Mouse (Mus musculus): ENCODE measurements around the gene Vps13d.

Gene Vps13d

DNA sequence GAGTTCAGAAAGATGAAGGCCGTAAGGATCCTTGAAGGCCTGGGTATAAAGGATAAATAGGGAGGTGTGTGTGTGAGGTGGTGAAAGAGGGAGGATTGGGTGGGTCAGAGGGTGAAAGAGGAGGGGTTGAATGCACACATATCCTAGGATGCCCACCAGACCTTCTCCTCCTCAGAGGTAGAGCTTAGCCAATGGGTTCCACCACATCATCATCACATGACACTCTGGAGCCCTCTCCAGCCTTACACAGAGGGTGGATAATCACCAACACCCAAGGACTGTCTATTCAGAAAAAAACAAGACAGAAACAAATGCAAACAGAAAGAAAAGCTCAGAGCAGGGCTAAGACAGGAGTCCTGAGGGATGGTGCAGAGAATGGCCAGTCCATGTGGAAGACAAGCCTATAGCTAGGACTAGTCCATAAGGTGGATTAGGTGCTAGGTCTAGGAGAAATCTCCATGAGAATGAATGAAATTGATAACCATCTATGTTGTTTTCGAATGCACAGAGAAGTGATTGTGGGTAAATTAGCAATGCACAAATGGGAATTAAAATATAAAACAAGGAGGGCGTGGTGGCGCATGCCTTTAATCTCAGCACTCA lies 188.8 kb downstream of the Vps13d start:
- DNase-seq (ENCODE audit: low spot score in 2 of 2), result no peak

DNA sequence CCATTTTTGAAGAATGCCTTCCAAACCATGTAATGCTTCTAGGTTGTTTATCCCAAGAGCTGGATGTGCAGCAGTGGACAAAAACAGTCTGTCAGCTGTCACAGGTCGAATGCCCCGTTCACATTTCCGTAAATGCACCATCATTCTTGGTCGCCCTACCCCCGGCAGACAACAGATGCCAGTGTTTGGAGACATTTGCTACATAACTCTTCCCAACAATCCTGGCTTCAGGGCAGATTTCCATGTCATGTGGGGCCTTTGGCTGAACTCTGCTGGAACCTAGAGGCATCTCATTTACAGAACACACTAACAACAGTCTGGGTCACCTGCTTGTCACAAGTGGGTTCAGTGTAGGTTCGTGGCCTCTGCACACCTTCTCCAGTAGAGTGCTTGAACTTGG lies 190.6 kb downstream of the Vps13d start:
- DNase-seq (ENCODE audit: low spot score in 2 of 2), result no peak

DNA sequence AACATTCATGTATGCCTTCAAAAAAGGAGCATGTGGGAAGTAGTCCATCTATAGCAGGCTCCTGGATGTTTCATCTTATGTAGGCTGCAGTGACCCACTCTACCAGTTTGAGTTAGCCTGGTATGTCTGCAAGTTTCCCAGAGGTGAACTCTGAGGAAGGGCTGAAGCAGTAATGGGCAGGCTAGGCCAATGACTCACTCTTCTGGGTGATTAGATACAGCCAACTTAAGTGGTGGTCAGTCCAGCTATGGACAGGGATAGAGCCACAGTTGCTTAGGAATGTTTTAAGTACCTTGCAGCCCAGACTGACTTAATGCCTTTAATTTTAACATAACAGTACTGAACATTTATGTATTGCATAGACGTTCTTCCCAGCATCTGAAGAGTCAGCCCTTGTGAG lies 192.1 kb downstream of the Vps13d start:
- no peak for DNase-seq (ENCODE audit: low spot score in 2 of 2)

DNA sequence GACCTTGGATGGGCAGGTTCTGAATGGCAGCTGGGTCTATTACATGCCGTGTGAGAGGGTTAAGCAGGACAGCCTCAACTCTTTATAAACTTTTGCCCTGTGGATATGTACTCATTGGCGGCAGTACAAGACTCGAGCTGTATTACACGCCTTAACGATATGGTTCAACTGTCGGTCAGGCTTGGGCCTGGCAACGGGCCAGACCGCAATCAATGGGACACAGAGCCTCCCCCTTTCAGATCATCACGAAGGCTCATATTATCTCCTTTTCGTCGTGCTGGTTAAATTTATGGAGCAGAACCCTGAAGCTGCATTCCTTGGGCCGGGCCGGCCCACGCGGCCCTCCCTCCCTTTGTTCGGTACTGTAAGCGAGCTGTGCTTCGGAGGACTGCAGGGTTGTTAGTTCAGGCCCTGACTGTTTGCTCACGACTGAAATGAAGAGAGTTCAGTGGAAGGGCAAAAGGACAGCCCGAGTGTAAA lies 194.9 kb downstream of the Vps13d start:
- DNase-seq (ENCODE audit: low spot score in 2 of 2), result peak; percentile 81 to 91

DNA sequence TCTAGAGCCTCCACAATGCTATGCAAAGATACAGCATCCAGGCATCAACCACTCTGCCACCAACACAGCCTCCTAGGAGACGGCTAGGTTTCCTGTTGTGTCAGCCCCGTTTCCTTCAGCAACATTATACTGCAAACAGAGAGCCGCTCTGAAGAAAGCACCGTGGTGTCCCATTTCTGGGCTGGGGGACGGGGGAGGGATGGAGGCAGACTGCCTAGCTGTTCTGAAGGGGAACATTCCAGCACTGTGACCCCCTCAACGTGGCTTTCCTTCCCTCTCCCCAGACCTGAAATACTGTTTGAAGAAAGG lies 195.3 kb downstream of the Vps13d start:
- DNase-seq (ENCODE audit: low spot score in 2 of 2), result no peak

DNA sequence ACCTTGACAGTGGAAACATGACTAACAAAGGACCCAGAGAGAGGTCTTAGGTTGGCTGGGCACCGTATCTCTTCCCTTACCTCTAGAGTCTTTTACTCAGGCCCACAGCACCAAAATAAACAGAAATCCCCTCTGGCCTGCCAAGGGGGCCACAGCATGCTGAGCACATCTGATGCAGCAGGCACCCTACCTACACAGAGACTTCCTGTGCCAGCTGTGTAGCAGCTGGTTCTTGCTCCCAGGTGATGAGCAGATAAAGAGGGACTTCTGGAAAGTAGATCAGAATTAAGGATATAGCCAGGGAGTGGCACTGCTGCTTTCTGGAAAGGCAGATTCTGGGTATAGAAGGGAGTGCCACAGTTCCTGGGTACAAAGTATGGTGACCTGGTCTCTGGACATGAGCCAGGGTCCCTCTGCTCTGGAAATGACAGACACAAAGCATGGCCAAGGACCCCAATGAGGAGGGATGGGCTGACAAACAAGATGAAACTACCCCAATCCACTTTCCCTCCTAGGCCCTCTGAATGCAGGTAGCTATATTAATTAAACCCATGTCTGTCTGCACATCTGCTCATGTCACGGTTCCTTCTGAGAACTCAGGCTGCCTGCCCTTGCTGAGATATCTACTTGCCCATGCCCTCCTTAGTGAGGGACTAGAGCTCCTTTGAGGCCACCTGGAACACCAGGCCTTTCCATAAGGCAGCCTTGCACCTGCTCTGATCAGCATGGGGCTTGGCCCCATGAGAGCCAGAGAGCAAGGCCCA lies 195.8 kb downstream of the Vps13d start:
- DNase-seq (ENCODE audit: low spot score in 2 of 2), result no peak

DNA sequence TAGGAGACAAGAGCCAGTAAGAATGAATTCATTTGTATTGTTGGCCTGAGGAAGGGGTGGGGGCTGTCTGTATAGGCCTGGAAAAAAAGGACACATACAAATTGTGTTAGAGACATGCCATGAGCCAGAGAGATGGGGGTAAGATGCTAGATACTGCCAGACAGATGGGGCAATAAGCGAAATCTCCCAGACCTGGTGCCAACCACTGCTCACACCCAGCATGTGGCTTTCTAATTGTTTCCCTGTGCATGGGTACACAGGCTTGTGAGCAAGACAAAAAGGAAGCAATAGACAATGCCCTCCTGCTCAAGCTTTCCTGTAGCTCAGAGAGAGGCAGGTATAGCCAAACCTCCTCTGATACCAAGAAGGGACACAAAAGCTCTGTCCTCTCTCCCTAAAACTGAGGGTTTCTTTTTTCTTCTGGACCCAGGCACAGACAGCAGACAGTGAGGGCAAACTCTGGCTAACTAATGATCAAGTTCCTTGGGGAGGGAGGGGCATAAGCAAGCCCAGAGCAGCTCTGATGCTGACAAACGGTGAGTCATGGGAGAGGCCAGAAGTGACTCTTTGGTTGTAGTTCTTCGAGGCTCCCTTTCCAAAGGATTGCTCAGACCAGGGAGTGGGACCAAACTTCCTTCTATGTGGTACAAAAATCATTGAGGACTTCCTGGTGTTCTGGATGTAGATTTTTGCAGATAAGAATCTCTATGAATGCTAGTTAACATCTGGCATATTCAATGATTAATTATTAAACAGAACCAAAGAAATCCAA lies 196.7 kb downstream of the Vps13d start:
- peak in 1 of 2 experiments; percentile 65 for DNase-seq (ENCODE audit: low spot score in 2 of 2)

DNA sequence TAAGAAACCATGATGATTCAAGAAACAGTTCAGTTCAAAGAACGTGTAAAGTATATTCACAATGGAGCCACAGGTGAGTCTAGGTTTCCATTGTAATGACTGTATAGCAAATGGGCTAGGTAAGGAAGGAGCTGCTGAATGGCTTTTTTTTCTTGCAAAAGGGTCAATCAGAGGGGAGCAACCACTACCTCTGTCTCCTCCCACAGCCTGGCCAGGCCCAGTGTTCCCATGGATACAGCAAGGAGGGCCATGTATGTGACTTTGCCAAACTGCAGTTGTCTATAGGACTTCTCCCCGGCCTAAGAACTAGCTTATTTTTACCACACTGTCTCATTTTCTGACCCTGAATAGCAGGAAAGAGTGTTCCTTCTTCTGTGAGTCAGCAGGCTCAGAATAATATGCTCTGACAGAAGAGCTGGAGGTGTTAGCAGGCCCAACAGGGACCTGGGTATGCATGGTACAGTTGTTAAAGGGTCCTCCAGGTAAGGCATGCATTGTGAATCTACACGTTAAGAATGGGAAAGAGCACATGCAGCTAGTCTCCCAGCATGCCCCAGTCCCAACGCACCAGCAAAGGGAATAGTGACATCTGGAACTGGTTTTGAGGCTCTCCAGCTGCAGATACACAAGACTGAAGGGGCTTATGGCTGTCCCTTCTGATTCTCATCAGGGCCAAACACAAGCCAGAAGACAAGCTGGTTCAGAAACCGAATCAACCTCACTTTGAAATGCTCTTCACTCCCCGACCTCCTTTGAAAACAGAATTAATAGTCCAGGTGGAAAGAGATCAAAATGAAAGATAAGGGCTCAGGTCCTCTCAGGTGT lies 197.6 kb downstream of the Vps13d start:
- no peak for DNase-seq (ENCODE audit: low spot score in 2 of 2)

DNA sequence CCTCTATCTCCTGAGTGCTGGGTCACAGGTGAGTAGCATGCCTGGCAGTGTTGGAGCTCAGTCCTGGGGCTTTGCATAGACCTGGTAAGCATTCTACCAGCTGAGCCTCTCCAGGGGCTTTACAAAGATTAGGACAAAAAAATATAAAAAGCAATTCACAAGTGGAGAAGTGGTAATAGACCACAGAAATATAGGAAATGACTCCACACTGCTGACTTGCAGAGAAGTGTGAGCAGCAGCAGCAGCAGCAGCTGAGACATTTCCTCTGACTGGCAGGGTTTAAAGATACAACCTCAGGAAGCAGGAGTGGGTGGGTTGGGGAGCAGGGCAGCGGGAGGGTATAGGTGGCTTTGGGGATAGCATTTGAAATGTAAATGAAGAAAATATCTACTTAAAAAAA lies 199.0 kb downstream of the Vps13d start:
- no peak for DNase-seq (ENCODE audit: low spot score in 2 of 2)

DNA sequence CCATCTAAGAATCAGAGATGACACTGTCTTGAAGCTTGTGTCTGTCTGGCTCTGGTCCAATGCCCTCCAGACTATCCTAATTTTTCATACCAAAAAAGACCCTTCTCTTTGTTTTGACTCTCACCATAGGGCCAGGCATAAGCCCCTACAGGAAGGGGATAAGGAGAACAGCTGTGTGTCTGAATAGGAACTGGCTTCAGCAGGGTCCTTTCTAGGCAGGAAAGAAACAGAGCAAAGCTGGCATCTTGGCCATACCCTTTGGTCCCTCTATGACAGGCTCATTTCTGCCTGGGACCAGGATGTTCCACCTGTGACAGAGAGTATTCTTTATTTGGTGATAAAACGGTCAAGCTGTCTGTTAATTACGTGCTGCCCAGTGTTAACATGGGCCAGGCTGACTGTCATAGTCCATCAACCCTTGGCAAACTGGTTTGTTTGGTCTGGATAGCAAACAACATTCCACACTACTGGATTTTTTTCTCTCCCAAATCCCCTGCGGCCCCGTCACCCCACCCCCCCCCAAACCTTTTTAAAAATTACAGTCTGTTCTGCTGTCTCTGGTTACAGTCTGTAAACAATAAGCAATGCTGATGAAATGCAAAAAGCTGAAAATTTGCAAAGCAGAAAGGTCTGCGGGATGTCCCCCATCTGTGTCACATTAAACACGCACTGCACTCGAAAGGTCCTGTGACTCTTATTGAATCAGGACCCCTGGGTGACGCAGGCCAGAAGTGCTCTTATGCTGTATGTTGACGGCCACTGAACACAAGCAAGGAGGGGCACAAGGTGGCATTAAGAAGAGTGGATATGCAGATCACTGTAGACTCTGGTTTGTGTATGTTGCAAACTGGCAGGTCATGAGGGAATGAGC lies 201.5 kb downstream of the Vps13d start:
- no peak for DNase-seq (ENCODE audit: low spot score in 2 of 2)

DNA sequence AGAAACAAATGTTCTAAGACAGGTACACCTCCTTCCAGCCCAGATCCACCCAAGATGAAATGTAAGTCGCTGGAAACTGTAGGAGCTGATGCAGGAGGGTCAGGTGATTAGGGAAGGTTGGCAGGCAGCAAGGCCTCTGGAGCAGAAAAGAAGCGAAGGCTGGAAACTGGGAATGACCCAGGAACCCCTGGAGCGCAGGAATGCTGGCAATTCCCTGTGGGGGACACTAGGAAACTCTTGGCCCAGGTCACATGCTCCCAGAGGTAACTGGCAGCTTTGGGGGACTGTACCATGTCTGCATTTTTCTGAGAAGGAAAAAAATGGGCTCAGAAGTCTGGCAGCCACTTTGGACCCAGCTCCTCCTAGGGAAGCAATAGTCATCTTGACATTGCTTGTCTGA lies 202.4 kb downstream of the Vps13d start:
- no peak for DNase-seq (ENCODE audit: low spot score in 2 of 2)

DNA sequence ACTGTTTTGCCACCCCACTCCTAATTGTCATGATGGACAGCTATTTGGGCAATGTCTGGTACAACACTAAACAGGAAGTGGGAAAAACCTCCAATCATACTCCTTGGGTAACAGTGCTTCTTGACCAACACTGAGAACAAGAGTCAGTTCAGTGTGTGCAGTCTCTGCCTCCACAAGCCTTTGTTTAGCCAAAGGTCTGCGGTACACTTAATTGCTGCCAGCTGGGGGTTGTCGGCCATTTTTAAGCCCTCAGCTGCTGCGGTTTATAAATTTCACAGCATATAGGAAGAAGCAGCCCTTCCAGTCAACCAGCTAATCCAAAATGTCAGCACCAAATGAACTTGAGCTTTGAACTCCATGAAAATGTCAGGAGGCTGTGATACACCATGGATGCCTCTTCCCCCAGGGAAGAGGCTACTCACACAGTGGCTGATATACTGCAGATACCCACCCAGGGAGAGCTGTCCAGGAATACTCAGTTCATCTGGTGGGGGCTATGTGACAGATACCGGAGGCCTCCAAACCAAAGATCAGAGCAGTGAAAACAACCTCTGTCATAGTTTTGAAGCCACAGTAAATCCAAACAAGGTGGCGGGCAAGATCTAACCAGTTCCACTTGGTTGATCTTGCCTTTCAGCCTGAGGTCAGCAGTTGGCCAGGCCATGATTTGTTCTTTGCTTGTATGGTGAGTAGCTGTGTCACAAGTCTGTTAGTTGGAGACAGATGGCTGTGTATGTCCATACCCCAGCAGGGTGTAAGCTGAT lies 206.2 kb downstream of the Vps13d start:
- peak in 1 of 2 experiments; percentile 48 for DNase-seq (ENCODE audit: low spot score in 2 of 2)

DNA sequence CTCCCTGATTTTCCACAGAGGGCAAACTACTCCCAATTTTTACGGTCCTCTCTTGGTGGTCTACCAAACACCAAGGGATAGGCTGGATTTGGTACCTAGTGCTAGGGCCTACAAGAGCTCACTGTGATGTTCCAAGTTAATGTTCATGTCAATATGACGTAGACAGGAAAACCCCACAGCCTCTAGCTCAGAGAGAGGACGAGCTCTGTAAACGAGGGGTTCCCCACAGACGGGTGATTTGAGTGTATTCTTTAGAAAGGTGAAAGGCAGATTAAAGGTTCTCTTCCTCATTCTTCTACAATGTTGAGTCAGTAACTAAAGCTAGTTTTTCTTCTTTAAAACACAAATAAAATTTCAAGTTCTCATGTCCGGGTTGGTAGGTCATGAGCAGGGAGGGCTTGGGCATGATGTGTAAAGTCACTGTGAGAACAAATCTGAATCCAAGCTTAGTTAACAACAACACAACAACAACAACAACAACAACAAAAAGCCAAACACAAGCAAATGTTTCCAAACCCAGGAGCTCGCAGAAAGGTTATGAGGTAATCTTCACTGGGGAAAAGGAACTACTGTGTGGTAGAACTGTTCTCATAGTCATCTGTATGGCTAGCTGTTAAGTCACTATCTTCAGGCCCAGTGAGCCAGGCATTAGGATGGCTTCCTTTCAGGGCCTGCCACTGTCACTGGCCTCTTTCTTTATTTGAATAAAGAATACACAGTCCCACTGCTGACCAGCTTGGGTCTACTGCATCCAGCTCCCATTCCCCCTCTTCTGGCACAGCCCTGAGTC lies 208.6 kb downstream of the Vps13d start:
- DNase-seq (ENCODE audit: low spot score in 2 of 2), result no peak

DNA sequence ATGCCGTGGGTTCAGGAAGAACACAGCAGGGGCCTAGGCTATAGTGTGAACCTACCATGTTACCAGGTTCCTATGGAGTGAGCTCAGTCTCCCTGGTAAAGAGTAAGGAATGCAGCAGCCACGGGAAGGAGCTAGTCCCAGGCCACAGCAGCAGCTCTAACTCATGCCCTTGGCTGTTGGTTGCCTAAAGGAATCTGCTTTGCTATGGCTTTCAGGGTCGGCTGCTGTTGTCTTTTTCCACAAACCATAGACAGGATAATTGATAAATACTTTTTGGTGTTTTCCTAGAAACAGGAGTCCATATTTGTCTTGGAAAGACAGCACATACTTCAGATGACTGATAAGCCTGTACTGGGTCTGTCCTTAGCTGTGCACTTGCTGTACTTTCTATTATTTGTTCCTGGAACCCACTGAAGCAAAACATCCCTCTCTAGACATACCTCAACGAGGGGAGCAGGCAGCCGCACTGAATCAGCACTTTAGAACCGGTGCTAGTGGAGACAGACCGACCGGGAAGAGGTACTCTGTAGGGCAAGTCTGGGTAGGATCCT lies 210.9 kb downstream of the Vps13d start:
- DNase-seq (ENCODE audit: low spot score in 2 of 2), result no peak

DNA sequence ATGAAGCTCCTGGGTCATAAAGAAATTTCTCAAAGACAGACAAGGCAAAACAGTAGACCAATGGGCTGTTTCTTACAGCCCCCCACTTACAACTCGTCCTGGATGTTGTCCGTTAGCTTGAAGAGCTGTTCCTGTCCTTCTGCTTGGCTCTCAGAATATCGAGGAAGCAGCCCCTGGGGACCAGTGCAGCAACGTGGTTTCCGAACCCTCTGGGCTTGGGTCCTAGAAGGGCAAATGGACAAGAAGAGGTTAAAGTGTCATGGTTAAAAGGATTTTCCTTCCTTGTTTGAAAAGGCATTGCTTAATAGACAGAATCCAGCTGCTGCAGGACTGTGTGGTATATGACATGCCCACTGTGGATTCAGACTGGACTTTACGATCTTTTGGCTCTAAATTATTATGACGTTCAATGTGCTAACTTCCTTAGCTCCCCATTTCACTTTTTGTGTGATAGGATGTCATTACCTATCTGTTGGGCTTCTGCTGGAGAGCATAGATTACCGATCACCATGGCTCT lies 211.5 kb downstream of the Vps13d start:
- DNase-seq (ENCODE audit: low spot score in 2 of 2), result no peak

DNA sequence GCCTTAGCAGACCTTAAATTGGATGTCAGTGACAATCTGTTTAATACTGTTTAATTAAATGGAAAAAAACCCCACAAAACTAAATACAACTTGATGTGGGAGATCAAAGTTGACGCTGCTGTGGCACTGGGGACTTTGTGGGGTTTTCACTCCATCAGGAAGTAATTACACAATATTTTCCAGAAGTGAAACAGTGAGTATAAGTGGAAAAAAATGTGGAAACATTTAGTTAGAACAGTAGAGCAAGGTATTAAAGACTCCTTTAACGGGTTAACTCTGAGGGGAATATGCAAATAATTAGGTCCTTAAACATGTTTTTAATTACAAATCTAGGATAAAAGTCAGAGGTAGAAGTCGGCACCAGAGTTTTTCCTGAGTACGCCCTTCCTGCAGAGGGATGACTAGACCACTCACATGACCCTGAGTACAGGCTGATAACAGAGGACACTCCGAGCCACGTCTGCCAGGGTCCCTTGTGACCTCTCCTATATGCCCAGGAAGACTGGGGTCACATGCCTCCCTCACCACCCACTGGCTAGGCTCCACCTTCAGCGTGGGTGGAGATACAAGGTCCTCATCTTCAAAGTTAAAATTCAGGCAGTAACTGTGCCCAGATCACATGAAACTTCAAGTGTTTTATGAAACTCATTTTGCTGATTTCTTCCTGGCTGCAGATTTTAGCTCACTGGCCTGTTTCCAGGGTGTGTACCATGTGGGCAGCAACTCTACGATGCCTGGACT lies 213.8 kb downstream of the Vps13d start:
- peak in 1 of 2 experiments; percentile 71 for DNase-seq (ENCODE audit: low spot score in 2 of 2)

DNA sequence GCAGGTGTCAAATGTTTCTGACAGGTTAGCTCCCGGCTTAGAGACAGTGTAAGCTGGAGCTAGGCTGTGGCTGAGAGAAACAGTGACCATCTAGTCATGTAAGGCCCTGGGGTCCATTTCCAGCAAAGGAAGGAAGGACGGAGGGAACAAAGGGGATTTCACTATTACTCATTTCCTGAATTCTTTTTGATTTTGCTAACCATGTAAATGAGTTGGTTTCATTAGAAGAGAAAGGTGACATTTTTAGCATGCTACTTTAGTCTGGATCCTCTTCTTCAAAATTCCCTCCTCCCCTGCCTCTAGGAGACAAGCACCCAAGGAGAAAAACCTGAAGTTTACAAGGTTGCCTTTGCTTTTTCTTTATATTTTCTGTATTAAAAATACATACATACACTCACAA lies 214.7 kb downstream of the Vps13d start:
- DNase-seq (ENCODE audit: low spot score in 2 of 2), result no peak

DNA sequence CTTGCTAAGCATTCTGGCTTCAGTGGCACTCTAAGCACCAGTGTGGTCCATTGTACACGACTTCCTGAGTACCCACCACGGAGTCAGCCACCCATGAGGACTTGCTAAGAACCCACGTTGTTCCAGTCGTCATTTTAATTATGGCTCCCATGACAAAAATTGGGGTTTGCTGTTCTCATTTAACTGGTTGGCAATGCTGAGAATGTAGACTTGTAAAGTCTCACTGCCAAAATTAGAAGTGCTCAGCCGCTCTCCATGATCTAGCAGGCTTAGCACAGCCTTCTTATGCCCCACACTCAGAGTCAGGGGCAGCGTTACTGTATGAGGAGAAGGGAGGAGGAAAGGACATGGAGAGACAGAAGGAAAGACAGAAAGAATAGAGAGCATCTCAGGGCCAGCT lies 216.8 kb downstream of the Vps13d start:
- no peak for DNase-seq (ENCODE audit: low spot score in 2 of 2)
